Mouse (Mus musculus): Measurements from ENCODE around the gene Spr.
"Not testable (repeated sequence)": the region's sequence is repeated elsewhere in the genome, so short reads cannot be mapped to it uniquely, and the experiment has no call there.

Gene Spr

DNA sequence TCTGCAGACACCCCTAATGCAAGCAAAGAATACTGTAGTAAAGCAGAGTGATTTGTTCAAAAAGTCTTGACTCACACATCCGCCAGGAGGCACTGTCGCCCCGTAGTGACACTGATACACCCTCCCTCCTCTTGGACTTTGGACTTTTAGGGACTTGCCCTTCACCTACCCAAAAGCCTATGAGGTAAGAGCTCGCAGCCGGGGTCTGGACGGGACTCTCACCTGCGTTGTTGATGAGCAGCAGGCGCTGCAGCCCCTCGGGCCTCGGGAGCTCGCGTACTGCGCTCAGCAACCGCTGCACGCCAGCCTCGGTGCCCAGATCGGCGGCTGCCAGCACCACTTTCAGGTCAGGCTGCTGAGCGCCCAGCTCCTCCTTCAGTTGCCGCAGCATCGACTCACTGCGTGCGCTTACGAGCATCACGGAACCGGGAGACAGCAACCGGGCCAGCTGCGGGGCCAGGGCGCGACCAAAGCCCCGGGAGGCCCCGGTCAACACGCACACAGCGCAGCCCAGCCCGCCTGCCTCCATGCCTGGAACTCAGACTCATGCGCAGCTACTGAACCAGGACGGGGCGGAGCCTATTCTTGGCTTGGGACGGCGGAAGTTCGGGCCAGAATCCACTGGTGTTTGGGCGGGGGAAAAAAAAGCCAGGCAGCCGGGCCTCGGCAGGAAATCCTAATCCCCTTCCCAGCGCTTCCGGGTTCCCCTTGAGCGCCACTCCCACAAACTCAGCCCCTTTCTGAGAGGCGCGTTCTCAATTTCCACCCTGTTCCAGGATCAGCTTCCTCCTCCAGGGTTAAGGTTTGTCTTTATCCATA lies at the start of gene Spr:
TSS of gene Spr (minus strand) at position 550 of the 819 bp plus-strand sequence.
- peak; percentile 98 for DNase-seq (ENCODE audit: low read depth, low spot score)

DNA sequence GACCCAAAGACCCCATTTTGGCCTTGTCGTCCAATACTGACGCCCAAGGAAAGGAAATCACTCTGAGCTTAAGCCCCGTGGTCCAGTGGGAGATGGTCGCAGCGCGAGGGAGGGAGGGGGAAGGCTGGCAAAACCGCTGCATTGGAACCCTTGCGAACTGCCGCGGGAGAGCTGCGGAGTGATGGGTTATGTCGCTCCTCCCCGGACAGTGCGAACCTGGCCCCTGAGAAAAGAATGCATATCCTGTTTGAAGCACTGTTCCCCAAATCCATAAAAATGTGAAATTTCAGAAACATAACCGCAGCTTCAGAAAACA lies 49.1 kb upstream of the Spr start:
- DNase-seq (ENCODE audit: low read depth, low spot score), result no peak

DNA sequence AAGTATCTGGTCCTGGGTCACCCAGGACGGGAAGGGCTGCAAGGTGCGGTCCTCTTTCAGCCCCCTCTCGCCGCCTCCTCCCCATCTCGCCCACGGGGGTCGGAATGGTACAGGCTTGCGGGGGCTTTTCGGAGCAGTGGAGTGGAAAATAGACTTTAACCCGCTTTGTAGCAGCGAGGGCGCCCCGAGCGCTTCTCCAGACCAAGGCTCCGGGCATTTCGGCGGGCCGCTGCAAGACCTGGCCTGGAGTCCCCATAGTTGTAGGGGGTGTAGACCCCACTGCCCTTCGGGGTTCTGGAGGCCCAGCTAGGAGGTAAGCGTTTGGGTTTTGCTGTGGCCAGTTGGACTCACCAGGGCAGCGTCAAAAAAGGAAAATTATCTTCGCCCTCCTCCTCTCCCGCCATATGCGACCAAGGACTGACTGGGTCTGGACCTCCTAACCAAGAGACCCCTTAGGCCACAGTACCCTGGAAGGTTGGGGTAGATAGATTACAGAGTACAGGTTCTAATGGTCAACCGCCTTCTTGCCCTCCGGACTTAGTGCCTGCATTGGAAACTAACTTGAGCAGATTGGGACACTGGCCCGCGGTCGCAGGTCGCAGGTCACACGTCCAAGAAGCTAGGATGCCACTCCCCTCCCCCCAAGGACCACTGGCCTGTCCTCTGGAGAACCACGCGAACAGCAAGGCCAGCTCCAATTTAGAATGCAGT lies 48.6 kb upstream of the Spr start:
- no peak for DNase-seq (ENCODE audit: low read depth, low spot score)

DNA sequence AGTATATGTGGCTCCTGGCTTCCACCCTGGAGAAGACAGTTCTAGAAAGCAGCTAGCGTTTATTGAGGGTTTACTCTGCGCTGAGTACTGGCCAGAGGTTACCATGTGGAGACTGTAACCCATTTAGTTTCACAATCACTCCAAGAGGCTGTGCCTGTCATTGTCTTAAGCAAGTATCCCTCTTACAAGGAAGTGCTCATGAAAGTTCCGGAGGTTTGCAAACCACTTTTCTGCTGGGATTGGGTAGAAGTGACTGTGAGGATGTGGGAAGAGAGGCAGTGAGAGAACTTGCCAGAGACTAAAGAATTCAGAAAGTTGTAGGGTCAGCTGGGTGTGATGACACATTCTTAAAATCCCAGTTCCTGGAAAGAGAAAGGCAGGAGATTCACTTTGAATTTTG lies 46.4 kb upstream of the Spr start:
- DNase-seq (ENCODE audit: low read depth, low spot score), result no peak

DNA sequence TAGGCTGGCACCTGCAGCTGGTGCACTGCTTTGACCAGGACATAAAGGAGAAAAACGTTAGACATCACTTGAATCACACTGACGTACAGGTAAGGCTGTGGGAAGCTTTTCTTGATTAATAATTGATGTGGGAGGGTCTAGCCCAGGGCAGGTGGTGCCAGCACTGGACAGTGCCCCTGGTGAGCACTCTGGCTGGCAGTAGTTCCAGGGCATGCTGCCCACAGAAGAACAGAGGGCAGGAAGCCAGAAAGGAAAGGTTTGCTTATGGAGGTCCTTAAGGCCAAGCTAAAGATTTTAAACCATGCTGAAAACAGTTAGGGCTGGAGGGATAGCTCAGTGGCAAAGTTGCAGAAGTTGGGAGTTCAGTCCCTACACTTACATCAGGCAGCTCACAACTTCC lies 42.5 kb upstream of the Spr start:
- DNase-seq (ENCODE audit: low read depth, low spot score), result no peak

DNA sequence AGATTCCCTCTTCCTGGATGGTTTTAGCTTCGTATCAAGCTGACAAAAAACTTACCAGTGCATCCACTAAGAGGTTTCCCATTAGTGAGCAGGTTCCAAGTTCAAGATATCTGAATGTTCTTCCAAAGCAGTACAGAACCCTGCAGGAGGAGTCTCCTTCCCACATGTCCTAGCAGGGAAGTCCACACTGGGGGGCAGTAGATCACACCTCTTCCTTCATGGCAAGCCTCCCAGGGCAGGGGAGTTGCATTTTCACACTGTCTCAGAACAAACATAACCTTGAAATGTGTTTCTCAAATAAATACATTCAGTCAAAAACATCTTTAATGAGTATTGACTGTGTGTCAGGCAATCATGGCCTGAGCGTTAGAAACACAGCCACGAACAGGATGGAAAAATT lies 42.0 kb upstream of the Spr start:
- DNase-seq (ENCODE audit: low read depth, low spot score), result no peak

DNA sequence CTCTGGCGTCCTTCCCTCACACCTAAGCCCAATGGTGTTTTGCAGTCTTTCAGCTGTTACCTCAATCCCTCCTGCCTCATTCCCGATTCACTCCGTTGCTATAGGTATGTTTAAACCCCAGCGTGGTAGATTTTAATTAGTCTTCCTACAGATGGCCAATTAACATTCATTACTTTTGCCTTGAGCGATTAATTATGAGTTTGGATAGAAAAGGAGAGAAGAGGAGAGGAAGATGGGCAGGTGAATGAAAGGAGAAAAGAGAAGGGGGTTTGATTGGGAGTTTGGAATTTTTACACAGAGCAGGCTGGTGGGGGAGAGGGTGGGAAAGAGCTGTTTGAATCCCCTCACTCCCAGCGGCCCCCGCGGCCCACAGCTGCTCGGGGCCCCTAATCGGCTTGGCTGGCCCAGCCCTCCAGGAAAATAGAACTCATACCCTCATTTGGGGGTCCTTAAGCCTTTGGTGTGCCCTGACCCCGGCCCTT lies 27.9 kb upstream of the Spr start:
- DNase-seq (ENCODE audit: low read depth, low spot score), result no peak

DNA sequence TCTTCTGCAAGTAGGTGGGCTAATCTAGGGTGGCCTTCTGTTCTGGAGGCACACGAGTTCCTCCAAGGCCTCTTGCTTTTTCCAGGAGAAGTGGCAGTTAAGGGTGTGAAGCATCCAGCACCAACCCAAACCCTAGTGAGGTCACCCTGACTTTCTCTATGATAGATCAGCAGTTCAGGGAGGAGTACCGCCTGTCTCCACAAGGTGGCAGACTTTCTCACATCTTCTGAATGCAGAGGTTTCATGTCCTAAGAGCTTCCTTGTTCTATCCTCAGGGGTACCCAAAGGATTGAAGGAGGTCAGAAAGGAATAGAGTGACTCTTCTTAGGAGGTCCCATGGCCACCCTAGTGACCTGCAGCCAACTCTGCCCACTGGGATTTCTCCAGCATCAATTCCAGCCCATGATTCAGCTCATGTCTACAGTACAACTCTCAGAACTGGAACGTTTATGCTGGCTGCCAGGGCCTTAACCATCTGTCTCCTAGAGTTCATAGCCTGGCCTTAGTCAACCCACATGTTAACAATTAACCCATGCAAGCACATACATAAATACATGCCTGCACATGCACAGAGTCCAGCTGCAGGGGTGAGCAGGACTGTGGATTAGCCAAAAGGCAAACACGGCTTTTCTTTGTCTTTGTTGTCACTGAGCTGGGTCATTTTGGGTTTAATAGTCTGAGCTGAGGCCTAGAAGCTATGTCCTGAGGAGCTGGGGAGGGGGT lies 22.8 kb upstream of the Spr start:
- DNase-seq (ENCODE audit: low read depth, low spot score), result peak; percentile 89

DNA sequence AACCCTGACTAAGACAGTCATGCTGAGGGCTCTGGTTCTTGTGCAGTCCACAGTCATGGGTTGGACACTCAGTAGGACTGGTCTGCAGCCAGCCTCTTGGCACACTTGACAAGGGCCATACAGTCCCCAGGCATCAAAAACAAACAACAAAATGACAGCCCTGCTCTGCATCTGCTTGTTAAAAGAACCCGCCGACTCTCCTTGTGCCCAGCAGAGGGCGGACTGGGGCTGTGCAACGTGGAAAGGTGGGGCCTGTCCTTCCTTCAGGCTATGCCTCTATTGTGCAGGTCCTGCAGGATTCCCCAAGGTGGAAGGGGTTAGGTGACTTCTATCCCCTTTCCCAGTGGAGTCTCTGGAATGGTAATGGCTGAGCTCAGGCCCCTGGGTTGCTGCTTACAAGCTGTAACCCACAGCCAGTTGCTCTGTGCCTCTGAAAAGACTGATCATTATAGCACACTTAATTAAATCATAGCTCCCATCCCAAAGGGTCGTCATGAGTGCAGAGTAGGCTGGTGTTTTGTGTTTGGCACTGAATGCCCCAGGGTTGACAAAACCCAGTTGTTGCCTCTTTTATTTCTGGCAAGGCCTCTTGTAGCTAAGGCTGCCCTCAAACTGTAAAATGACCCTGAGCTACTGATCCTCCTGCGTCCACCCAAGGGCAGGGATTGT lies 21.7 kb upstream of the Spr start:
- DNase-seq (ENCODE audit: low read depth, low spot score), result peak; percentile 82

DNA sequence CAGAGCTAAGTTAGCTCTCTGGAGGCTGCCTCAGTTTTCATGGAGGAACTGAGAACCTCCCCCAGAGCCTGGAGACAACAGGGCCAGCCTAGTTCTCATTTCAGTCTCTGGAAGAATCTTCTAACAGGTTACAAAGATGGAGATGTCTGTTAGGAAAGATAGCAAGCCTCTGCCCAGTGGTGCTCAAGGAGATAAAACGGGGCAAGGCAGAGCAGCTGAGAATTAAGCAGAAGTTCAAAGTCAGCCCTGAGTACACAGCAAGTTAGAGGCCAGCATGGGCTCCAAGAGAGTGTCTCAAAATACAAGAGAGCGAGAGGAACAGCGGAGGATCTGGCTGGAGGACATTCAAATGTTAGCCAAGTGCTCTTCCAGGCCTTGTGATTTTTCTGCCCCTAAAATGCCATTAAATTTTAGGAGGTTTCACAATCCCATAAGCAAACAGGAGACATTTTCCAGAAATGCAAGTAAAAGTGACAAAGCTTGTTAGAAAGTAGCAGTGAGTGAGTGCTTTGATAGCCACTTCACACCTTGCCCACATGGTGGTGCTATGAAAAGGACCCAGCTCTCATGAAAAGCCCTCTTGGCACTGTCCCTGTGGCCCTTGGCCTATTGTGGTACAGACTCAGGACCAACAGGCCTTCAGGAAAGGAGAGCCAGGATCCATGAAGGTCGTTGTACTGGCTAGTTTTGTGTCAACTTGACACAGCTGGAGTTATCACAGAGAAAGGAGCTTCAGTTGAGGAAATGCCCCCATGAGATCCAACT lies 20.7 kb upstream of the Spr start:
- not testable (repeated sequence) for DNase-seq (ENCODE audit: low read depth, low spot score)

DNA sequence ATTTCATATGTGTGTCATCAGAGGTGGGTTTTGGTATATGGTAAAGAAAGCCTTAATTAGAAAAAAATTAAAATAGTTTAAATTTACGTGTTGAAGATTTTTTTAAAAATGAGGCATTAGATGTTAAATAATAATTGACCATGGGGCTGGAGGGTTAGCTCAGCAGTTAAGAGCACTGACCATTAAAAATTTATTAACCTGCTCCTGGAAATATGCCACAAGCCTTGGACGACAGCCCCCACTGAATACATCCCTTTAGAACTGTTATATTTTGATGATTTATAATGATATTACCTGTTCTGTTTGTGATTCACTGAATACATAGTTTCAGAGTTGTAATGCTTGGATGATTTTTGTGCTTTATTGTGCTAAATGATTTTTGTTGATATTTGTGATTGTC lies 19.0 kb upstream of the Spr start:
- DNase-seq (ENCODE audit: low read depth, low spot score), result not testable (repeated sequence)

DNA sequence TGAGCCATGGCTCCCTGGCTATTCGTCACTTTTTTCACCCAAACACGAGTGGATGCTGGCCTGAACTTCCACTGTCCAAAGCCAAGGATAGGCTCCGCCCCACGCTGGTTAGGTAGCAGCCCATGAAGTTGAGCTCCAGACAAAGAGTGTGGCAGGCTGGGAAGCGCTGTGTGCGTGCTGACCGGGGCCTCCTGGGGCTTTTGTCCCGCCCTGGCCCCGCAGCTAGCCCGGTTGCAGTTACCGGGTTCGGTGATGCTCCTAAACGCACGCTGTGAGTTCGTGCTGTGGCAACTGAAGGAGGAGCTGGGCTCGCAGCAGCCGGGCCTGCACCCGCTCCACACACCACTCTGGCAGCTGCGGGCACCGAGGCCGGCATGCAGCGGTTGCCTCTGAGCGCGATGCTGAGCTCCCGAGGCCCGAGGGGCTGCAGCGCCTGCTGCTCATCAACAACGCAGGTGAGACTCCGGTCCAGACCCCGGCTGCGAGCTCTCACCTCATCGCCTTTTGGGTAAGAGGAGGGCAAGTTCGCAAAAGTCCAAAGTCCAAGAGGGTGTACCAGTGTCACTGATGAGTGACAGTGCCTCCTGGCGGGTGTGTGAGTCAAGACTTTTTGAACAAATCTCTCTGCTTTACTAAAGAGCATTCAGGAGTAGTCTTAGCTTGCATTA lies 17.4 kb upstream of the Spr start:
- DNase-seq (ENCODE audit: low read depth, low spot score), result peak; percentile 87

DNA sequence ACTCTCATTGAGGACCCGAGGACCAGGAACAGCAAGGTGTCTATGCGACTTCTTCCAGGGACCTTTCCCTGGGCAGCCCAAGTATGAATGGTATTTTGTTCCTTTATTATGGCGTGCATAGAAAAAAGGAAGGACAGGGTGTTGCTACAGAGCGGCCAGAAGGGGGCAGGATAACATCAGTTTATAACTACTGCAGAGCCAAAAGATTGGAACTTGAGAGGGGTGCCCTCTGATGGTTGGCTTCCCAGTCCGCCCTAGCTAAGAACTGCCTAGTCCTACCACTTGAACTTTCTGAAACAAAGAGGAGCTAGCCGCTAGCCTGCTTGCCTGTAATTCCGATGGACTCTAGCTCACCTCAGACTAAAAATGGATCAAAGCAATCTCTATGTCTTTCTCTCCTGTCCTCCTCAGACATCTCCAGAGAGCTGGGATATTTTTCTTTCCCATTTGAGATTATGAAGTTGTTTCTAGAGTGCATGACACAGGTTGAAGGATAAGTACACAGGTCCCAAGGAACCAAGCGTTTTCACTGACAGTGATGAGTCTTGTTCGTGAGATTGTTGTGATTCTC lies 16.5 kb upstream of the Spr start:
- peak; percentile 89 for DNase-seq (ENCODE audit: low read depth, low spot score)

DNA sequence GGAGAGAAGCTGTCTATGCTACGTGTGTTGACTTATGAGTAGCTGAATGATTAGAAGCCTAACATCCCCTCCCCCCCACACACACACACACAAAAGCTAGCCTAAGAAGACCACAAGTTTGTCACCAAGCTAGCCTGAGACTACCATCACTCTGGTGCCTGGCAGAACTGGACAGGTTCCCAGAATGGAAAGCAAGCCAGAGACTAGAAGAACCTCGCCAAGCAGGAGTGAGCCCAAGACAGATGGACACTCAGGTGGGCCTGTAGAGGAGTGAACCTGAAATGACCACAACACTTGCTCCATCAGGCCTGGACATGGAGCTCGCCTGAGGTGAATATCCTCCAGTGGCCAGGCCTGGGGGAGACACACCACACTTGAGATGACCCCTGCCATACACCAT lies 12.8 kb upstream of the Spr start:
- DNase-seq (ENCODE audit: low read depth, low spot score), result no peak

DNA sequence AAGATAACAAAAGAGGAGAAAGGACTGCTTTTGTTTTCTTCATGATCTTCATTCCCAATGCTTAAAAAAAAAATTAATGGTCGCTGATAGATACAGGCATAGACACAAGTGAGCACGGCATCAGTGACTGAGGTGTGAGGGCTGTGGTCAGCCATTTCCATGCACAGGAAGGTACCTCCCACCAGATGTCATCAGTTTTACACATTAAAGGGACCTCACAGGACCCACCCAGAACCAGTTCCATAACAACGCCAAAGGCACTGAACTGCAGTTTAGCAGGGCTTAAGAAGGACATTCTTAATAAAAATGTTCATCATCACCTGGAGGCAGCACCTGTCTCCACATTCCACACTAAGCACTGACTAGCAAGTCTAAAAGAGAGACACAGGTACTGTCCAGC lies 10.1 kb upstream of the Spr start:
- peak; percentile 54 for DNase-seq (ENCODE audit: low read depth, low spot score)

DNA sequence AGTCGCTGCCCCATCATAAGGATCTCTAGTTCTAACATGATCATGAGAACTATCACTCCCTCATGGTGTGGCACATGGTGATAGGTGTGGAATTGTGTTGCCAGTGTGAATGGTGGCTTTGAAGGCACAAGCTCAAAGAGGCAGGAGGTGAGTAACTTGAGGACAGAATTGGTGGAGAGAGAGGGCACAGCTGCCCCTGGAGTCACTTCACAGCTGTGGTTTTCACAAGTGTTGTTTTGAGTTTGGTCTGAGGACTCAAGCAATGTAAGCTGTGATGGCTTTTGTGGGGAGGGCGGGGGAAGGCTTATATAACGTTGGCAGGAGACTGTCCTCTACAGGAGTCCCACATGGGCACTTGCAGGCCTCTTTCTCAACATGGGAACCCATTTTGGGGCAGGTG lies 6.9 kb upstream of the Spr start:
- DNase-seq (ENCODE audit: low read depth, low spot score), result no peak

DNA sequence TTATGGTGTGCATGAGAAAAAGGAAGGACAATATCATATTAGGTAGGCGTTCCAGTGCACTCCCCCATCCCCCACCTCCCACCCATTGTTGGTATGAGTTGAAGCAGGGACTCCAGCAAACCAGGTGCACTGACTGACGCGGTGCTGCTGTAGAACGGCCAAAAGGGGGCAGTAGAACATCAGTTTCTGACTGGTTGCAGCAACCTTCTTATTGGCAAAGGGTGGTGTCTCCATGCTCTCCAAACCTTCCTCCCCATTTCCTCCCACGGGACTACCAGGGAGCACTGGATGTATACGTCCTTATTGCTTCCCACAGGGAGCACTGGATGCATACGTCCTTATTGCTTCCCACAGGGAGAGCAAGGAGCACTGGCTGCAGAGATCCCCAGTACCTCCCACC lies 3.4 kb upstream of the Spr start:
- peak; percentile 87 for DNase-seq (ENCODE audit: low read depth, low spot score)

DNA sequence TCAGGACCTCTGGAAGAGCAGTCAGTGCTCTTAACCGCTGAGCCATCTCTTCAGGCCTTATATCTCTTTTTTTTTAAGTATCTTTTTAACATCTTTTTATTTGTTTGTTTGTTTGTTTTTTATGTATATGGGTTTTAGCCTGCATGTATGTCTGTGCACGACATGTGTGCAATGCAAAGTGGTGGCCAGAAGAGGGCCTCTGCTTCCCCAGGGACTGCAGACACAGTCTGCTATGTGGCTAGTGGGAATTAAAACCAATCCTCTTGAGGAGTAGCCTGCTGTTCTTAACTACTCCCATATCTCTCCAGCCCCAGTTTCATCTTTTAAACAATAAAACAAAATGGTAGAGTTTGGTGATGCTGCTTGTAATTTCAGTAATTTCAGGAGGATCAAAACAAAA lies 2.0 kb upstream of the Spr start:
- peak; percentile 55 for DNase-seq (ENCODE audit: low read depth, low spot score)

DNA sequence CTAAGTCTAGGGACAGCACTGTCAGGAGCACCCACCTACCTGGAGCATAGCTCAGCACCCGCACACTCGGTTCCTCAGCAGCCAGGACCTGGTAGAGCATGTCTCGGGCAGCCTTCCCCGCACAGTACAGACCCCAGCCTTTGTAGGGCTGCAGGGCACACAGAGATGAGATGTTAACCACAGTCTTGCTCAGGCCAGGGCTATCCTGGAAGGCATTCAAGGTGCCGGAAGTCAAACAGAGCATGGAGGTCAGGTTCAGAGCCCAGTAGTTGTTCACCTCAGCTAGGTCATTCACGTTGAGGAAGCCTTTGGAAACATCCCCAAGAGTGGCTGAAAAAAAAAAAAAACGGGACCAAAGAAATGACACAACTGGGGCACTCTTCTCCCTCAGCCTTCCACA lies 782 bp downstream of the Spr start:
- not testable (repeated sequence) for DNase-seq (ENCODE audit: low read depth, low spot score)

DNA sequence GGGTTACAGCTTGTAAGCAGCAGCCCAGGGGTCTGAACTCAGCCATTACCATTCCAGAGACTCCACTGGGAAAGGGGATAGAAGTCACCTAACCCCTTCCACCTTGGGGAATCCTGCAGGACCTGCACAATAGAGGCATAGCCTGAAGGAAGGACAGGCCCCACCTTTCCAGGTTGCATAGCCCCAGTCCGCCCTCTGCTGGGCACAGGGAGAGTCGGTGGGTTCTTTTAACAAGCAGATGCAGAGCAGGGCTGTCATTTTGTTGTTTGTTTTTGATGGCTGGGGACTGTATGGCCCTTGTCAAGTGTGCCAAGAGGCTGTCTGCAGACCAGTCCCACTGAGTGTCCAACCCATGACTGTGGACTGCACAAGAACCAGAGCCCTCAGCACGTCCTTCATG lies 4.8 kb downstream of the Spr start:
- DNase-seq (ENCODE audit: low read depth, low spot score), result peak; percentile 78

Measured in ZHBTc4 (cell line).